Mouse (Mus musculus) frontal cortex, postnatal 10 days (tissue): ENCODE measurements around the gene Fam89b.
A peak's percentile ranks its signal among the peaks of the same experiment; 100 is the strongest.

Experiments
- DNase-seq, 2 experiments: peaks; one replicate each; pipeline ENCODE4 v3.0.0; 2022; ENCODE audit warnings: low spot score in 2 of 2, mixed read lengths in 1 of 2

Fam89b gene

DNA sequence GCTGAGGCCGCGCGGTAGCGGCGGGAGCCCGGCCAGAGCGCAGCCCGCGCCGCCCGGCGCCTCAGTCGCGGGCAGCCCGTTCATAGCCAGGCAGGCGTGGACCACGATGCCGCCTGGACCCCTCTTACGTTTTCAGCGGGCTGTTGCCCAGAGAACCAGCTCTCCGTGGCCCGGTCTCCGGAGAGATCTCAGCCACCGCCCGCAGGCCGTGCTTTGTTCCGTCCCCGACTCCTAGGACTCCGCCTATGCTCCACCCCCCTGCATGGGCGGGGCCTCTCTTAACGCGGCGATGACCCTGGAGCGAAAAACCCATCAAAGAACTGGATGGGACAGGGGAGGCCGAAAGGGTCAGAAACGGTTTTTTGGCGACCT, at the start of gene Fam89b:
Gene Fam89b, minus strand, starts transcription at position 210 of the 372 bp plus-strand sequence.
- peak; percentile 74 to 84 for DNase-seq

DNA sequence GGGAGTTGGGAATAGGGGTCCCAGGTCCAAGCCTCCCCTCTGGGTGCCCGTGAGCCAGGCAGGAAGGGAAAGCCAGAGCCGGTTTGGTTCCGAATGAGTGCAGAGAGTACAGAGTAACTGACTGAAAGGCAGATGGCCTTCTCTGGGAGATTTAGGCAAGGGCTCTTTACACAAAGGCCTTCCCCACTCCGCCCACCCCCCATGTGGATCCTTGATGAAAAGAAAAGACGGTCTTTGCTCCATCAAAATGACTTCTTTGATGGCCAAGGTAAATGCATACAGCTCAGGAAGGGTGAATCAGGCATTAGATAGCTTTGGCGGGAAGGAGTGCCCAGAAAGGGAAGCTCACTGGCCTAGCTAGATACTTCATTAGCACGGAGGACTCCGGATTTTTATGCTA, 48.9 kb upstream of the Fam89b start:
- DNase-seq, result no peak

DNA sequence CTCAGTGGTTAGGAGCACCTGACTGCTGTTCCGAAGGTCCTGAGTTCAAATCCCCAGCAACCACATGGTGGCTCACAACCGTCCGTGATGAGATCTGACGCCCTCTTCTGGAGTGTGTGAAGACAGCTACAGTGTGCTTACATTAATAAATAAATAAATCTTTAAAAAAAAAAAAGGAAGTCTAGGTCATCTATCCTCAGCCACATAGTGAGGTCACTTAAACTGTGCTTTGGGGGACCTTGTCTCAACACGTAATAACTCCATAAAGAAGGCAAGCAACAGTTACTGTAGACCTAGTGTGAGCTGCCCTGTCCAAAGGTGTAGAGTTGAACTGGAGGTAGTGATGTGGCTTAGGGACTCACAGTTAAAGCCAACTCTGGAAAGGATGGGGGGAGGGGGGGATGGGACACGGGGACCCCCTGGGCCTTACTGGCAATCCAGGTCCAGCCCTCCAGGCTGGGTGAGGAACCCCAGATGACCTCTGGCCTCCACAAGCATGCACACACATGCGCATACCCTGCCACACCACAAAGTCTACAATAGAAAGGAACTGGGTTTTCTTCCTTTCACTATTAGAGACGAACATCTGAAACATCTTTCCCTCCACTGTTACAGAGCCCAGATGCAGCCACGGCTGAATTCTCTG, 48.1 kb upstream of the Fam89b start:
- no peak for DNase-seq

DNA sequence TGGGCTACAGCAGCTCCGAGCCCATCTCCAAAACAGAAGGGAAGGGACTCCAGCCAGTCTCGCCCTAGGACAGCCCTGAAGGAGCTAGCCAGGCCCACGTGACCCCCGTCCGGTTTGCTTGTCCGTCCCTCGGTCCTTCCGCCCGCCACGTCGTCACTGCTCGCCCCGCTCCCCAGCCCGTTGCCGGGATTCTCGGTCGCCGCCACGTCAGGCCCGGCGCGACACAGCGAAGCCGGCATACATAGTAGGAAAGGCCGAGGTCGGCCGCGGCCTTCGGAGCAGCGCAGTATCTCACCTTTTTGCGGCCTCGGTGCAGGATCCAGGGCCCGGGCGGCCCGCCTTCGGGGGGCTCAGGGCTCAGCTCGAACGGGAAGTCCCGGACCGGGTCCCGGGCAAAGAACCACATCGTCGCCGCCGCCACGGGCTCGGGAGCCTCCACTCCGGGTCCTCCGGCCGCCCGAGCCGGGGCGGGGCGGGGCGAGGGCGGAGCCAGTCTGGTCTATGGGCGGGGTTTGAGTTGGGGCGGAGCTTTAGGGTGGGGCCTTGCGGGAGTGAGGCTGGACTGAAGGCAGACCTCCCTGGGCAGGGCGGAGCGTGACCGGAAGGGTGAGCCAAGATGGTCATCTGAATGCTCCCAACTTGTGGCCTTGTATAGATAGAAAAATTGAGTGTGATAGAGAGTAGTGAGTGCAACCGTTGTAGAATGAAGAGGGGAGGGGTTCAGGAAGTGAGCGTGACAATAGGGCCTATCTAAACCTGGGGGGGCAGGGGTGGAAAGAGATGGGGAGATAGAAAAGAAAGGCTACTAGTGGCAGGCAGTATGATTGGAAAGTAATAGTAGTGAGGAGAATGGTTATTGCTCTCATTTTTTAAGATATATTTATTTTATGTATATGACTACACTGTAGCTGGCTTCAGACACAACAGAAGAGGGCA, 41.7 kb upstream of the Fam89b start, which contains the start of gene Scyl1:
Gene Scyl1, minus strand, starts transcription at position 495 of the 936 bp plus-strand sequence.
- DNase-seq, result peak; percentile 88 to 92

DNA sequence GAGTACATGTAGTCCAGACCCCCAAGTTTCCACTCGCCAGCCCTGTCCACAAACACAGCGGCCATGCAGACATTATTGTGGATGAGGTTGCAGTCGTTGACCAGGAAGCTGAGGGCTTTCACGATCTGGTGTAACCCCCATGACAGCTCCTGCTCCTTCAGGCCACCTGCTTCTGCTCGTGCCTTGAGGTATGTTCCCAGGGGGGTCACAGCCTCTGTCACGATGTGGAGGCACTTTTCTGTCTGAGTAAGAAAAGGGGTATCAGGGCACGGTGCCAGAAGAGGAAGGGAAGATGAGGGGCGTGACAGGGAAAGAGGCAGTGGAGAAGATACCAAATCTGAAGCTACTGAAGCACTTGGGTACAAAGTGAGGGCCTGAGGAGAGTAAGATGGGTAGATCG, 40.9 kb upstream of the Fam89b start:
- DNase-seq, result no peak

DNA sequence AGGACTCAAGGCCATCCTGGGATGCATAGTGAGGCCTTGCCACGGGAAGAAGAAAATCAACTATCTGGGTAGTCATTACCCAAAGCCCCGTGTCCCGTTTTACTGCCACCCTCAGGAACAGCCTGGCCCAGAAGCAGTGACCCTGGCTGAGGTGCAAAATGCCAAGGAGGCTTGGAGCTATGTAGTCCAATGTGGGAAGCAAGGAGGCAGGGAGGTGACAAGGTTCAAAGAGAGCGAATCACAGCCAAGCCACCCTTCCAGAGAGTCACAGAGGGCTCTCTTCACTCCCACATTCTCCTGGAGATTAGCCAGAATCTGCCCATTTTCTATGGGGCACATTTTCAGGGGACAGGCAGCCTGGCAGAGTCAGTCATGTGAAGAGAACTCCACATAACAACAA, 37.8 kb upstream of the Fam89b start:
- DNase-seq, result no peak

DNA sequence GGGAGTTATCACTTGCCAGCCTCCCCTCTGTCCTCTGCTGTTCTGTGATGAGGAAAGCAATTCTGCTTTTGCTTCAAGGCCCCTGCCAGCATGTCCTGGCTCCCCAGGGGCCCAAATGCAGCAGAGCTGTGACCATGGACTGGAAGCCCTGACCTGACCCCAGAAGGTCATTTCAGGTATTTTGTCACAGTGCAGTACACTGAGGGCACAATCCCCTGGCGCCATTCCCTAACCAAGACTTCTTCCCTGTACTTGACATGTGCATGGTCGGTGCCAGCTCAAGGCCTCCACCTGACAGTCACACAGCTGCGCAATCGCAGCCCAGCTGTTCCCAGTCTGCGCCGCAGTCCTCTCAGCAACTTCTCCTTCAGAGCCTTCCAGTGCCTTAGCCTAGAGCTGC, 33.7 kb upstream of the Fam89b start:
- no peak for DNase-seq

DNA sequence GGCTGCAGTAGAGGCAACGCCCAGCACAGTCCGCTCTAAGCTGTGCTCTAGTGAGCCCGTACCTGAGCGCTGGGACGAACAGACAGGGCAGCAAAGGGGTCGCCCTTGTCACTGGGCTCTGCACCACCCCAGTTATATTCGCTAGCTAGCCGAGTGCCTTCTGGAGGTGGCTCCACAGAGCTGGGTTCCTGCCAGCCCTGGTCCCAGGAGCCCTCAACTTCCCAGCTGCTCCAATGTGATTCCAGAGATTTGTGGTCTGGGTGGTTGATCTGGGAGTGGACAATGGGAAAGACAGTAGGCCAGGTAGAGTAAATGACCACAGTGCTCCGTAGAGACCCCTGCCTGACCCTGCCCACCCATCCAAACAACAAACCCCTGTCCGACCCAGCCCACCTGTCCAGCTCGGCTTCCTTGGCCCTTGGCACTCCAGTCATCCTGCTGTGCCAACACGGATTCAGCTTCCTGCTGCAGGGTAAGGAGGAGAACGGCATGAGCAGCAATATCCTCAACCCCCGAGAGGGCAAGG, 29.5 kb upstream of the Fam89b start:
- DNase-seq, result no peak

DNA sequence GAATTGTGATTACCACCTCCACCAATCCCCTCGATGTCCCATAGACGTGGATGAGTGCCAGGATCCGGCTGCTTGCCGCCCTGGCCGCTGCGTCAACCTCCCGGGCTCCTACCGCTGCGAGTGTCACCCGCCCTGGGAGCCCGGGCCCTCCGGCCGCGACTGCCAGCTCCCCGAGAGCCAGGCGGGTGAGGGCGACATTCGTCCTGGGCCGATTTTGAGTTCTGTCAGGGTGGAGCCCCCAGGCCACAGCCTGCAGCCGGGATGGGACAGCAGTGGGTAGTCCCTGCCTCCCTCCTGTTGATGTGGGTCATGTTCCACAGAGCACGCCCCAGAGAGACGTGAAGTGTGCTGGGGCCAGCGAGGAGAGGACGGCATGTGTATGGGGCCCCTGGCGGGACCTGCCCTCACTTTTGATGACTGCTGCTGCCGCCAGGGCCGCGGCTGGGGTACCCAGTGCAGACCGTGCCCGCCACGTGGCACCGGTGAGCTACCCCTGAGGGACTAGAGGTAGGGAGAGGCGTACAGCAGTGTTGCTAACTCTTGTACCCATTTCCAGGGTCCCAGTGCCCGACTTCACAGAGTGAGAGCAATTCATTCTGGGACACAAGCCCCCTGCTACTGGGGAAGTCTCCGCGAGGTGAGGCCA, 27.7 kb upstream of the Fam89b start:
- DNase-seq, result no peak

DNA sequence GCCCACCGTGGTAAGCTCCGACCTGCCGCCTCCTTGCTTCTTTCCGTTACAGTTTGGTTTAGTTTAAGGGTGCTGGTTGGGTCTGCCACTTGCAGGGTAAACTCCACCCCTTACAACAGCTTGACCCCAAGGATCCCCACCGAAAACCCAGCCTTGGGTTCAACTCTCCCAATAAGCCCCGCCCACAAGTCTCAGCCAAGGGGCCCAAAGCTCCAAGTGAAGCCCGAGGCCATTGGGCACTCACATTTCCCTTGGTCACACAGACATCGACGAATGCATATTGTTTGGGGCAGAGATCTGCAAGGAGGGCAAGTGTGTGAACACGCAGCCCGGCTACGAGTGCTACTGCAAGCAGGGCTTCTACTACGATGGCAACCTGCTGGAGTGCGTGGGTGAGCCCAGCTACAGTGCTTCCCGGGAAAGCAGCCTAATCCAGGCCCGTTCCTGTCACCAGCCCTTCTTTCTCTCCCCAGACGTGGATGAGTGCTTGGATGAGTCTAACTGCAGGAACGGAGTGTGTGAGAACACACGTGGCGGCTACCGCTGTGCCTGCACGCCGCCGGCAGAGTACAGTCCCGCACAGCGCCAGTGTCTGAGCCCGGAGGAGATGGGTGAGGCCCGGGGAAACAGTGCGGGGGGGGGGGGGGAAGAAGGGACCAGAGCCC, 27.0 kb upstream of the Fam89b start:
- peak; percentile 66 to 74 for DNase-seq

DNA sequence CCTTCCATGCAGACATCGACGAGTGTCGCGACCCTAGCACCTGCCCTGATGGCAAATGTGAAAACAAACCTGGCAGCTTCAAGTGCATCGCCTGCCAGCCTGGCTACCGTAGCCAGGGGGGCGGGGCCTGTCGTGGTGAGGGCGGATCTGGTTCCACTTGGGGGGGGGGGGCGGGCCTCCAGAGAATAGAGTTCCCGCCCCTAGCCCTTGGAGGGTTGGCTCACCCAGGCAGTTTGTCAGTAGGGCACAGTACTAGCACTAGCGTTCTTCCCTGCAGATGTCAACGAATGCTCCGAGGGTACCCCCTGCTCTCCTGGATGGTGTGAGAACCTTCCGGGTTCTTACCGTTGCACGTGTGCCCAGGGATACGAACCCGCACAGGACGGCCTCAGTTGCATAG, 22.3 kb upstream of the Fam89b start:
- no peak for DNase-seq

DNA sequence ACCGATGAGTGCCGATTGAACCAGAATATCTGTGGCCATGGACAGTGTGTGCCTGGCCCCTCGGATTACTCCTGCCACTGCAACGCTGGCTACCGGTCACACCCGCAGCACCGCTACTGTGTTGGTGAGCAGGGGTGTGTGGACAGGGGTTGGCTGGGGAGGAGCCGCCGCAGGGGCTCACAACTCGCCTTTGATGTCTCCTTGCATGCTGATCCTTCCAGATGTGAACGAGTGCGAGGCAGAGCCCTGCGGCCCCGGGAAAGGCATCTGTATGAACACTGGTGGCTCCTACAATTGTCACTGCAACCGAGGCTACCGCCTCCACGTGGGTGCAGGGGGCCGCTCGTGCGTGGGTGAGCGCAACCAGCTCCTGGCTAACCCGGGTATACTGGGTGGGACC, 21.5 kb upstream of the Fam89b start:
- no peak for DNase-seq

DNA sequence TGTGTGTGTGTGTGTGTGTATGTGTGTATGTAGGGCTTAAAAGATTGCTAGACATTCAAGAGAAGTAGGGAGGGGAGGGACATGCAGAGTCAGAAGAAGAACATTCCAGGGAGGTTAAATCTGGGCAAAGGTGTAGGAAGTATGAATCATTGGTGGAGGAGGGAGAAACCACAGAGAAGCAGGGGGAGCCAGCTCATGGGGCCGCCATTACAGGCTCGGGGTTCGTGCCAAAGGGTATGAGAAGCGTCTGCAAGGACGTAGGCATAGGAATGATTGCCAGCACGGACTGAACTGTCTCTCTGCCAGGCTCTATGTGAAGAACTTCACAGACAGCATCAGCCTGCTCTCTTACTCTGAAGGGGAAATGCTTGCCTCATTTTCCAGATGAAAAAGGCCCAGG, 20.0 kb upstream of the Fam89b start:
- no peak for DNase-seq

DNA sequence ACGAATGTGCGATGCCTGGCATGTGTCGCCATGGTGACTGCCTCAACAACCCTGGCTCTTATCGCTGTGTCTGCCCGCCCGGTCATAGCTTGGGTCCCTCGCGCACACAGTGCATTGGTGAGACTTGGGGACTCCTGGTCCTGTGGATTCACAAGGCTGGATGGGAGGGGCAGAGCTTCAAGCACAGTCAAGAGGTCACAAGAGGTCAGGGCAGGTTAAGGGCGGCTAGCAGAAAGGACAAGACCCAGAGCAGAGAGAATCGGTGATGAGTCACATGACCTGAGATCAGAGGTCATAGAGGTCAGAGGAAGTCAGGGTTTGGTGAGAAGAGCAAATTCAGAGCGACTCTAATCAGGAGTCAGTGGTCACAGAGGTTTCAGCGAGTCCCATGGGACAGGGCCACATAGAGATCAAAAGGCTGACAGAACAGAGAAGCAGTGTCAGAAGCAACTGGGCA, 17.5 kb upstream of the Fam89b start:
- DNase-seq, result no peak

DNA sequence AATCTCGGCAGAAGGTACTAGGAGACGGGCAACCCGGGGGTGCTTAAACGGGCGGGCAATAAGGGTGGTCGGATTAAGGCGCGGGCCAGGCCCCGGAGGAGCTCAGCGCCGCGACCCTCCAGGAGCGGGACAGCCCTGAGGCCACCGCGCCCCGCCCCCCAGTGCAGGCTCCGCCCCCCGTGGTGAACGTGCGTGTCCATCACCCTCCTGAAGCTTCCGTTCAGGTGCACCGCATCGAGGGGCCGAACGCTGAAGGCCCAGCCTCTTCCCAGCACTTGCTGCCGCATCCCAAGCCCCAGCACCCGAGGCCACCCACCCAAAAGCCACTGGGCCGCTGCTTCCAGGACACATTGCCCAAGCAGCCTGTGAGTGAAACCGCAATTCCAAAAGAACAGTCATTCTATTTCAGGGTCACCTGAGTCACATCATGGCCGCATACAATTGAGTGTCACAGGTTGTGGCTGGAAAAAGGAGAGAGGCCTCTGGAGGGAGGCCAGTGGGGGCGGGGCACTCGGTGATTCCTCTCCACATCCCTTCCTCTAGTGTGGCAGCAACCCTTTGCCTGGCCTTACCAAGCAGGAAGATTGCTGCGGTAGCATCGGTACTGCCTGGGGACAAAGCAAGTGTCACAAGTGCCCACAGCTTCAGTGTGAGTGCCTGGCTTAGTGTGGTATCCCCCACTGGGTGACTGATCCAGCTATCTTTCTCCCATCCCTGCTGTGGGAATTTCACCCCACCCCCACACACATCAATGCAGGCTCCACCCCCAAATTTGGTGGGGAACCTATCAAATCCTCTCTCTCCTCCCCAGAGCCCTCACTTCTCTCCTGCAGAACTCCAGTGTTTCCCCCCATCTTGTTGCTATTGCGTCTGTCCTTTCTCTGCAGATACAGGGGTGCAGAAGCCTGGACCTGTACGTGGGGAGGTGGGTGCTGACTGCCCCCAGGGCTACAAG, 16.6 kb upstream of the Fam89b start:
- no peak for DNase-seq

DNA sequence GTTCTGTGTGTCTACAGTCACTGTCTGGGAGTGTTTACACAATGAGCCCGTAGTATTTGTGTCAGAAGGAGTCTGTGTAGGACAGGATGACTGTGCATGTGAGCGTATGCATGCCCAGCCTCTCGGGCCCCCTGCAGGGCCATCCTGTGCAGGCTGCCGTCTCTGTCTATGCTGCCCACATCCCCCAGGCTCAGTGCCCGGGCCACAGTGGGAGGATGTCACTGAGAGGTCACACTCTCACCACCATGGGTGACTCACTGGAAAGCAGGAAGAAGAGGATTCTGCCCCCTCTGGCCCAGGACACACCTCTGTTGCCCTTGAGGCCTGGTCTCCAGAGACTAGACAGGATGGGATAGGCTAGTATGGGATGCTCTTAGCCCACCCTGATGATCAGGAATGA, 14.1 kb upstream of the Fam89b start:
- DNase-seq, result no peak

DNA sequence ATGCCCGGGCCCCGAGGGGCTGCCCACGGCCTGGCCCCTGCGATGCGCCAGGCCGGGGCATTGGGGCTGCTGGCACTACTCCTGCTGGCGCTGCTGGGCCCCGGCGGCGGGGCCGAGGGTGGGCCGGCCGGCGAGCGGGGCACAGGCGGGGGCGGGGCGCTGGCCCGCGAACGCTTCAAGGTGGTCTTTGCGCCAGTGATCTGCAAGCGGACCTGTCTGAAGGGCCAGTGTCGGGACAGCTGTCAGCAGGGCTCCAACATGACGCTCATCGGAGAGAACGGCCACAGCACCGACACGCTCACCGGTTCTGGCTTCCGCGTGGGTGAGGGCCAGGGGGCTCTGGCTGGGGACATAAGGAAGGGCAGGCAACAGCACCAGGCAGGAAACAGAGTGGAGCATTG, 12.8 kb upstream of the Fam89b start:
- no peak for DNase-seq

DNA sequence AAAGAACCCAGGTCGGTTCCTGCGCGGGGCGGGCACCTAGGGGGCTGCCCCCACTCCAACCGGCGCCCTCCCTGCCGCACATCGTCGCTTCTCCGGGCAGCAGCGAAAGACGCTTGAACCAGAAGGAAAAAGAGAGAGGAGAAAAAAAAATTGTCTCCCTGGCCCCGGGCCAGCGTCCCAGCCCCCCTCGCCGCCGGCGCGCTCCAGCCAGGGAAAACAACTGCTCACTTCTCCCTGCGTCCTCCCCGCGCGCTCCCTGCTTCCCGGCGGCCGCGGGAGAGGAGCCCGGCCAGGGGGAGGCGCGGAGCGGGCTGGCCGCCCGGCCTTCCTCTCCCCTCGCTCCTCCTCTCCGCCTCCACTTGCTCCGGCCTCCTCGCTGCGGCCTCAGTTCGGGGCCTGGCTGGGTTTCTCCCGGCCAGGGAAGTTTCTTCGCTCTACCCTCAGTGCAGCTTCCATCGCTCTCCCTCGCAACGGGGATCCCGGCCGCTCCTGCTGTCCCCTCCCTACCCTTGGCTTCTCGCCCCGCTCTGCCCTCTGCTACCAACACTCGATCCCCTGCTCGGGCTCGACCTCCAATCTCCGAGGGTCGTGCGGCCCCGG, 12.3 kb upstream of the Fam89b start:
- peak; percentile 72 to 79 for DNase-seq

DNA sequence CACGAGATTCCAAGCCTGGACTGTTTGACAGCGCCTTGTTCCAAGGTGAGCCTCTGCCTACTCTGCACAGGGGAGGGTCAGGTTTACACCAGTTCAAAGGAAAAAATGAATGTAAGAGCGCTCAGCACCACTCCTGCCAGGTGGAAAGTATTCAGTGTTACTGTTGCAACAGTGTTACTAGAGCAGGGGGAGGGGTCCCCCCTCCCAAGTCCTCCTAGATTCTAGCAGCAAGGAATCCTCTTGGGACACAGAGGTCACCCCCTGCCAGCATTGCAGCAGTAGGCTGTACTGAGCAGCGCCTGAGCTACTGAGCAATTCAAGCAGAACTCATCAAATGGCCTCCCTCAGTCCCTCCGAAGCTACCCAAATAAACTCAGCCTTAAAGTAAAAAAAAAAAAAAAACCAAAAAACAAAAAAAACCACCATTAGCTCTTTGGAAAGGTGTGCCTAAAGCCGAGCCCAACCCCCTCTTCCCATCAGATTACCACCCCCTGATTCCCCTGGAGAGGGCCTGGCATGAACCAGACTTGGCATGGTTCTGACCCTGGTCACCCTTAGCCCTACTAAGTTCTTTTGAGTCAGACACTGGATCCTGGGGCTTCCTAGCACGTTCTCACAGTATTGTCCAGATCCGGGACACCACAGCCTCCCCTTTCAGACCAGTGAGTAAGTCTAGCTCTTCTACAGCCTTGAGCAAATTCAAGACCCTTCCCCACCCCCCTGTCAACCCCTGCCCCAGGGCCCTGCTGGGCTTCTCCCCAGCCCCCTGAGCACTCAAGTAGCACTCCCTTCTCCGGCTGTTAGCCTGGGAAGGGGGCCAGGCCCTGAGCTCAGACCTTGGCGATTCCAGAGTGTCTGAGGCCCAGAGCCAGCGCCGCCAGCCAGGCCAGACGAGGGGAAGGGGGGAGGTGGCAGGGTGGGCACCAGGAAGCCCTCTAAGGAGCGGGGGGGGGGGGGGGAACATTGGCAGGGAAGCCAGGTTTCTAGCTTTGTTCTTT, 11.2 kb upstream of the Fam89b start, which contains the start of gene Ltbp3:
Gene Ltbp3, plus strand, starts transcription at position 585 of the 998 bp plus-strand sequence.
- peak; percentile 60 to 67 for DNase-seq
